Mouse (Mus musculus): ENCODE measurements around the gene Kprp.

- TF ChIP-seq EP300 (IDR thresholded peaks at IDR 0.05; ENCODE audit: low read depth) (no peak), CTCF (IDR thresholded peaks at IDR 0.05; ENCODE audit: low read depth) (no peak)
Observed at GRCm38 (mm10) chr3:92874180-92874579, 47.1 kb upstream of the Kprp start.
